32 mouse cellular contexts compared by ENCODE assay signal in genomic region chr15:101652736-101653265, GRCm38 (mm10). TPM values are rescaled to one million over a fixed set of nuclear protein-coding genes. Genes with fewer than 3 reads are reported as not detected.
DNase-seq lines count a peak whose midpoint lies in the region; ATAC-seq and TF ChIP-seq lines count a peak whose summit lies in the region.
"Had no signal": no experiment of that assay in that cellular context is flagged by ENCODE, and none has a peak within 500 bp of the region (broad histone marks: within the 10 kb centered on the region; RNA-seq: fewer than 3 reads in every experiment).

No protein-coding gene starts in this region.

- no peaks in the 10 kb centered on the region for H3K9me3 ChIP-seq in intestine, embryonic 16.5 days (ENCODE audit: control insufficient read depth, low read length)
- H3K9me3 ChIP-seq: heart, embryonic 15.5 days; liver, embryonic 13.5 days had no signal

- no peak overlapping the region for H3K4me2 ChIP-seq in intestine, embryonic 16.5 days (ENCODE audit: low read depth, low read length)
- H3K4me2 ChIP-seq: heart, embryonic 15.5 days; liver, embryonic 13.5 days; midbrain, embryonic 11.5 days had no signal

- WGBS in intestine, embryonic 16.5 days: 74% methylated on average over 5 of the region's 5 CpGs

- no peak overlapping the region for H3K9ac ChIP-seq in intestine, embryonic 16.5 days (ENCODE audit: low read depth, low read length)
- H3K9ac ChIP-seq: heart, embryonic 15.5 days; liver, embryonic 13.5 days had no signal

- TF ChIP-seq CTCF in brain, embryonic 14.5 days (IDR thresholded peaks at IDR 0.05; ENCODE audit: borderline replicate concordance, extremely low read depth, insufficient read depth, insufficient read length): no peak

- no peaks in the 10 kb centered on the region for H3K4me1 ChIP-seq in intestine, embryonic 16.5 days (ENCODE audit: control insufficient read depth, insufficient read depth, low read length)
- H3K4me1 ChIP-seq: heart, embryonic 15.5 days; liver, embryonic 13.5 days had no signal

- DNase-seq in cerebellum, adult 11-12 months: peak; percentile 1
- DNase-seq in cerebellum, adult 8-10 months: no peak
- peak; percentile 12 for DNase-seq in left cerebral cortex, postnatal 4 days
- DNase-seq in left cerebral cortex, postnatal 10 days (ENCODE audit: extremely low spot score in 1 of 2, low spot score in 2 of 2): no peak
- DNase-seq in brain, embryonic 14.5 days (ENCODE audit: low read depth): peak; percentile 53
- peak; percentile 44 to 66 for DNase-seq in cerebellum, postnatal 25 days
- DNase-seq in spleen, postnatal 10 days (ENCODE audit: low spot score in 2 of 2): no peak
- DNase-seq: B cell, adult 2 months; gastrocnemius, adult 2 months; heart, postnatal 36 days; kidney, adult 18-20 months; kidney, postnatal 4 days; liver, embryonic 13.5 days; lung, adult 2 months; lung, postnatal 14 days had no signal

- no peaks in the 10 kb centered on the region for H3K27me3 ChIP-seq in intestine, embryonic 16.5 days (replicated peaks; ENCODE audit: control insufficient read depth, insufficient read depth, low read length)
- H3K27me3 ChIP-seq: heart, embryonic 15.5 days; liver, embryonic 13.5 days had no signal

- H3K4me3 ChIP-seq in intestine, embryonic 16.5 days (ENCODE audit: low read length): no peak overlapping the region
- H3K4me3 ChIP-seq: gastrocnemius, adult 2 months; heart, embryonic 15.5 days; liver, embryonic 13.5 days had no signal

- intact Hi-C loops in left cerebral cortex, postnatal 4 days (cut with DNase I): no loop called here
- intact Hi-C loops in left cerebral cortex, postnatal 10 days (cut with DNase I): no loop called here

- ATAC-seq in intestine, embryonic 16.5 days: no peak
- ATAC-seq: activated CD4-positive, CD25-positive, alpha-beta regulatory T cell, adult 4 months had no signal

- no peaks in the 10 kb centered on the region for H3K36me3 ChIP-seq in intestine, embryonic 16.5 days (ENCODE audit: control insufficient read depth, insufficient read depth, low read length)
- H3K36me3 ChIP-seq: G1E; heart, embryonic 15.5 days; liver, embryonic 13.5 days had no signal

- no peak for TF ChIP-seq POLR2A in brain, embryonic 14.5 days (IDR thresholded peaks at IDR 0.05; ENCODE audit: borderline replicate concordance, extremely low read depth, insufficient read depth, insufficient read length, poor library complexity, severe bottlenecking)

- no peak overlapping the region for H3K27ac ChIP-seq in intestine, embryonic 16.5 days (ENCODE audit: low read length)
- H3K27ac ChIP-seq: gastrocnemius, adult 2 months; heart, embryonic 15.5 days; liver, embryonic 13.5 days had no signal

RNA-seq across cellular contexts. Expression of gene Gm5478, which starts 5.6 kb away (rescaled TPM):
- total RNA-seq in left cerebral cortex, postnatal 4 days (2021): not detected
- total RNA-seq in left cerebral cortex, postnatal 10 days (2021): not detected
- polyA plus RNA-seq in brain, embryonic 14.5 days (2012; rRNA removed): not detected in 2 replicates
- polyA plus RNA-seq in intestine, embryonic 16.5 days (2015; fragmentation: Nextera tagmentation; extraction: Ambion mirVana): not detected in 2 replicates
- total RNA-seq: CH12.LX; gastrocnemius, adult 2 months; gastrocnemius, postnatal 4 days; heart, postnatal 36 days; left cerebral cortex, postnatal 25 days; megakaryocyte progenitor cell, adult 5-6 weeks; monocyte, adult 5-6 weeks; neutrophil, adult 5-6 weeks had no signal
- polyA plus RNA-seq: activated CD4-positive, CD25-positive, alpha-beta regulatory T cell, adult 4 months; embryonic facial prominence, embryonic 11.5 days; forebrain, embryonic 11.5 days; frontal cortex, adult 2 months; G1E; heart, embryonic 15.5 days; kidney, embryonic 16.5 days; limb, embryonic 14.5 days; liver, embryonic 13.5 days; lung, adult 2 months; midbrain, embryonic 11.5 days; thymus, postnatal 0 days had no signal

RNA-seq across cellular contexts. Expression of gene Gm5414, which starts 24.8 kb away (rescaled TPM):
- not detected for total RNA-seq in left cerebral cortex, postnatal 4 days (2021)
- total RNA-seq in left cerebral cortex, postnatal 10 days (2021): not detected
- not detected in 2 replicates for polyA plus RNA-seq in brain, embryonic 14.5 days (2012; rRNA removed)
- polyA plus RNA-seq in intestine, embryonic 16.5 days (2015; fragmentation: Nextera tagmentation; extraction: Ambion mirVana): 0.11 TPM in 1 of 2 replicates, not detected in the other
- total RNA-seq: CH12.LX; G1E; gastrocnemius, adult 2 months; gastrocnemius, postnatal 4 days; heart, postnatal 36 days; left cerebral cortex, postnatal 25 days; megakaryocyte progenitor cell, adult 5-6 weeks; monocyte, adult 5-6 weeks; neutrophil, adult 5-6 weeks had no signal
- polyA plus RNA-seq: activated CD4-positive, CD25-positive, alpha-beta regulatory T cell, adult 4 months; embryonic facial prominence, embryonic 11.5 days; forebrain, embryonic 11.5 days; frontal cortex, adult 2 months; G1E; heart, embryonic 15.5 days; kidney, embryonic 16.5 days; limb, embryonic 14.5 days; liver, embryonic 13.5 days; lung, adult 2 months; midbrain, embryonic 11.5 days; thymus, postnatal 0 days had no signal

RNA-seq across cellular contexts. Expression of gene Krt6b, which starts 27.3 kb away (rescaled TPM):
- total RNA-seq in left cerebral cortex, postnatal 4 days (2021): not detected
- total RNA-seq in left cerebral cortex, postnatal 10 days (2021): not detected
- polyA plus RNA-seq in brain, embryonic 14.5 days (2012; rRNA removed): not detected in 2 replicates
- not detected in 2 replicates for polyA plus RNA-seq in intestine, embryonic 16.5 days (2015; fragmentation: Nextera tagmentation; extraction: Ambion mirVana)
- total RNA-seq: CH12.LX; G1E; gastrocnemius, adult 2 months; heart, postnatal 36 days; left cerebral cortex, postnatal 25 days; megakaryocyte progenitor cell, adult 5-6 weeks; monocyte, adult 5-6 weeks had no signal
- polyA plus RNA-seq: embryonic facial prominence, embryonic 11.5 days; forebrain, embryonic 11.5 days; frontal cortex, adult 2 months; G1E; heart, embryonic 15.5 days; kidney, embryonic 16.5 days; limb, embryonic 14.5 days; liver, embryonic 13.5 days; midbrain, embryonic 11.5 days had no signal

RNA-seq across cellular contexts. Expression of gene Krt6a, which starts 41.3 kb away (rescaled TPM):
- not detected for total RNA-seq in left cerebral cortex, postnatal 4 days (2021)
- total RNA-seq in left cerebral cortex, postnatal 10 days (2021): not detected
- polyA plus RNA-seq in brain, embryonic 14.5 days (2012; rRNA removed): 0.29 and 0.57 TPM in 2 replicates
- 0.07 and 0.39 TPM in 2 replicates for polyA plus RNA-seq in intestine, embryonic 16.5 days (2015; fragmentation: Nextera tagmentation; extraction: Ambion mirVana)
- total RNA-seq: CH12.LX; G1E; gastrocnemius, adult 2 months; heart, postnatal 36 days; left cerebral cortex, postnatal 25 days; megakaryocyte progenitor cell, adult 5-6 weeks; monocyte, adult 5-6 weeks had no signal
- polyA plus RNA-seq: activated CD4-positive, CD25-positive, alpha-beta regulatory T cell, adult 4 months; forebrain, embryonic 11.5 days; frontal cortex, adult 2 months; G1E; midbrain, embryonic 11.5 days had no signal

RNA-seq across cellular contexts. Expression of gene Krt5, which starts 59.9 kb away (rescaled TPM):
- total RNA-seq in left cerebral cortex, postnatal 4 days (2021): not detected
- not detected for total RNA-seq in left cerebral cortex, postnatal 10 days (2021)
- 33.7 and 53.0 TPM in 2 replicates for polyA plus RNA-seq in brain, embryonic 14.5 days (2012; rRNA removed)
- polyA plus RNA-seq in intestine, embryonic 16.5 days (2015; fragmentation: Nextera tagmentation; extraction: Ambion mirVana): 0.13 and 0.34 TPM in 2 replicates
- total RNA-seq: CH12.LX; G1E; gastrocnemius, adult 2 months; heart, postnatal 36 days; left cerebral cortex, postnatal 25 days; megakaryocyte progenitor cell, adult 5-6 weeks; monocyte, adult 5-6 weeks had no signal
- polyA plus RNA-seq: activated CD4-positive, CD25-positive, alpha-beta regulatory T cell, adult 4 months; frontal cortex, adult 2 months; G1E had no signal

Comparison
In these comparisons a context has a peak if more than half of its experiments do, and no peak if none do; other contexts are left out.
1. DNase-seq: peak in cerebellum, adult 11-12 months (single experiment), left cerebral cortex, postnatal 4 days (single experiment), brain, embryonic 14.5 days (single experiment) and cerebellum, postnatal 25 days (2 of 2); none in cerebellum, adult 8-10 months (single experiment), left cerebral cortex, postnatal 10 days (0 of 2) and spleen, postnatal 10 days (0 of 2).